Mouse (Mus musculus) adrenal gland, adult 2 months (tissue): ENCODE measurements around the gene Prr22. TPM values are rescaled to one million over a fixed set of nuclear protein-coding genes. Genes with fewer than 3 reads are reported as not detected.

Experiments
- DNase-seq: peaks from one replicate; pipeline ENCODE4 v3.0.0; 2021
- polyA plus RNA-seq: library from polyadenylated mRNA; depleted of rRNA; stranded (reverse); fragments of >200 nt; gene quantifications from 2 replicates; pipeline ENCODE4 v1.2.3, GENCODE M21; 2012
- total RNA-seq, 2 experiments: library from RNA; stranded (reverse); gene quantifications; 2 replicates each; pipeline ENCODE4 v1.2.3; 2021

Gene Prr22
- total and polyA plus RNA-seq, 3 experiments, result 0.43 to 4.7 (median 0.73) TPM

DNA sequence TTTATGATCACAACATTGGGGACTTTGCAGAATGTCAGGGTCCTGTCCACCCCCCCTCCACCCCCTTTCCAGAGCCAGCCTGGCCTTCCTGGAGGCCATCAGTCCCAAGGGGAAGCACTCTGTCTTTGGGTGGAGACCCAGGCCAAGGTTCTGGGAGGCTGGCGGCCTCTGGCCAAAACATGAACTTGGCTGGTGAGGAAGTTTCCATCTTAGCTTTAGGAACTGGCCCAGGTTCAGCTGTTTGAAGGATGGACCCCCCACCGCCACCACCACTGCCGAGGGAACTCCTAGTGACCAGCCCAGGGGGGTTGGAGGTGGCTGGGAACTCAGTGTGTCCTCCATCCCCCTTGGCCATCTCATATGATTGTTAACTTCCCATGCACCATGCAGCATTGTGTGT lies 9.0 kb upstream of the Prr22 start:
- DNase-seq, result no peak

DNA sequence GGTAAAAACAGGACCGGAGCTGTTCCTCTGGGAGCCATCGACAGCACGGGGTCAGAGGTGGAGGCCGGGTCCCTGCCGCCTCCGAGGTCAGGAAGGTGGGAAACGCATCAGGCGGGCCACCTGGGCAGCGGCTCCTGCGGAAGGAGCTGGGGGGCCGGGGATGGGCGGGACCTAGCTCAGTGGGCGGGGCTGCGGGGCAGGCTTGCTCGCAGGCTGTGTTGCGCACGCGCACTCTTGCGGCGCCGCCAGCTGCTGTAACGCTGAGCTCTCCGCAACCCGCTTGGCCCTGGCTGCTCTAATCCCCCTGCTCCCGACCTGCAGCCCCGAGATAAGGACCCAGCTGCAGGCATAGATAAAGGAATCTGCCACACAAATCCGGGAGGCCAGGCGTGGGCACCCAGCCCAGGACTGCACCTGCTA lies 8.0 kb upstream of the Prr22 start:
- DNase-seq, result peak; percentile 92

DNA sequence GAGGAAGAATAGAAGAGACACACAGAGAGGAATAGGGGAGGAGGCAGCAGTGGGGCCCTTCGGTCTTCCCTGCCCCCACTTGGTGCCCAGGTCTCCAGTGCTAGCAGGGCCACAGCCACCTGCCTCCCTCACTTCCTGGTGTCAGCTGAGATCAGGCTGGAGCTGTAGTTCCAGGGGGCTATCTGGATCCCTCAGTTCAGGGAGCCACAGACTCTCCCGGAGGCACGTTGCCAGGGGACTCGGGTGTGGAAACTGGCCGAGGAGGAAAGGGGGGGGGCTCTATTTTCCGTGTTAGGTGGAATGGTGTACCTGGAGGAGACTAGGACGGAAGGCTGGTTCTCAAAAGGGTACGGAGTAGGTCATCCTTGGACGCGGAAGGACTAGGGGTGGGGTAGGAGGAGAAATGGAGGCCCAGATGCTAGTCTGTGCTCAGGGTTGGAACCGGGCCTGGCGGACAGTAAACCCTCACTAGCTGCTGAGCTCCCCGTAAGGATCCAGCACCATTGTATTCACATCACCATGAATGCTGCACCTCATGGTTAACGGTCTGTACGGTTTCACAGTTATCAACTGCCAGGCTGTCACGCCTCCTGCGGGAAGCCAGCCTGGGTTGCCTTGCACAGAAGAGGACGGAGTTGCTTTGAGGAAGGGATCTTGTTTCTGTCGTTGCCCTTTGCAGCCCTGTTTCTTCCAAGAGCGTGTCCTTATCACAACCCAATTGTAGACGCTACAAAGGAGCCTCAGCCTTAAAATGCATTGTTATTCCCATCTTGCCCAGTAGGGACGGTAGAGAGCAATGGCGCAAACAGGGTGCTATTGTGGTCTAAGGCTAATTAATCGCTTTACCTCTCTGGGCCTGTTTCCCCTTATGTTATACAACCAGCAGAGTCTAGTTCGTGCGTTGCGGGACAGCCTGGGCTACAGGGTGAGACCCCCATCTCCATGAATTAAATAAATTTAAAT lies 7.0 kb upstream of the Prr22 start:
- peak; percentile 72 for DNase-seq

DNA sequence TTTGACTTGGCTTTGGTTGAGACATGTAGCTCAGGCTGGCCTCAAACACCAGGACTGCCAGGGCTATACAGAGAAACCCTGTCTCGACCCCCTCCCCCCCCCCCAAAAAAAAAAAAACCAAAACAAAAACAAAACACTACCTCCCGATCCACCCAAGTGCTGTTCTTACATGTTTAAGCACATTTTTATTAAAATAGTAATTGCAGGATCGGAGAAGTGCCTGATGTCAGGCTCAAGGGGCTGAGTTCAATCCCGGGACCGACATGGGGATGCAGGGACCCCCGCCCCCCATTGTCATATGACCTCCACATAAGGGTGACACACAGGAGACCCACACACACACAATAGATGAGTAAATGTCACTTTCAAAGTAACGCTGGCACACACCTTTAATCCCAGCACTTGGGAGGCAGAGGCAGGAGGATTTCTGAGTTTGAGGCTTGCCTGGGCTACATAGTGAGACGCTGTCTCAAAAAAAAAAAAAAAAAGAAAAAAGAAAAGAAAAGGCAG lies 6.3 kb upstream of the Prr22 start:
- no peak for DNase-seq

DNA sequence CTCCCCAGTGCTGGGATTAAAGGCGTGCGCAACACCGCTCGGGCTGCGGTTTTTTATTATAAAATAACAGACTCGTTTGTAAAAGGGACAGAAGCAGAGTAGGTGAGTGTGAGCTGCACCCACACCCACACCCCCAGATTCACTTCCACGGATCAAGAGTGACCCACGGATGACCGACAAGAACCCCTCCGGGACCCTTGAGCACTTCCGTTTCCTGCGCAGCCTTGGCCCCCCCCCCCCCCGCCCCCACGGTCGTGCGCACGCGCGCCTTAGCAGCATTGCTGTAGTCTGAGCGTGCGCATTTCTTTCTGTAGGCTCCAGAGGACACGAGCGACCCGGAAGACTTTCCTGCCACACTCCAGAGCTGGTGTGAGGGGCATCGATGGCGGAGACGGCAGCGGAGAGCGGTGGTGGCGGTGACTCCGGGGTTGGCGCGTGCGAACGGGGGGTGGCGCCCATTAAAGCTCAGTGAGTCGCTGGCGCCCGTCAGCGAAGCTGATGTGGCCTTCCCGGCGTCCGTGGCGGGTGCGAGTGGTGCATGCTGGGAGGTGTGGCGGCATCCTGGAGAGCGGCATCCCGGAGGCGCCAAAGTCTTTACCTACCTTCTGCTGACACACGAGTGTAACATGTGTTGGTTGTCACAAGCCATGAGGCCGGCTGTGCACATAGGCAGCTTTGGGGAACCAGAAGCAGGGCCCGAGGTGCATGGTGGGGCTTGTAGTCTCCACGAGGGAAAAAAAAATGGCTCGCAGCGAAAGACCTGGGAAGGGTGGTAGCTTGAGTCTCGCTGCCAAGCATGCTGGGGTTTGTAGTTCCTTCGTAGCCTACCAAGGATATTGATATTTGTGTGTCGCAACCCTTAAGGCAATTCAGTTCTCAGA lies 5.3 kb upstream of the Prr22 start, which contains the start of gene Dus3l:
Dus3l (plus strand) TSS at position 284 of the 881 bp plus-strand sequence.
- DNase-seq, result peak; percentile 92

DNA sequence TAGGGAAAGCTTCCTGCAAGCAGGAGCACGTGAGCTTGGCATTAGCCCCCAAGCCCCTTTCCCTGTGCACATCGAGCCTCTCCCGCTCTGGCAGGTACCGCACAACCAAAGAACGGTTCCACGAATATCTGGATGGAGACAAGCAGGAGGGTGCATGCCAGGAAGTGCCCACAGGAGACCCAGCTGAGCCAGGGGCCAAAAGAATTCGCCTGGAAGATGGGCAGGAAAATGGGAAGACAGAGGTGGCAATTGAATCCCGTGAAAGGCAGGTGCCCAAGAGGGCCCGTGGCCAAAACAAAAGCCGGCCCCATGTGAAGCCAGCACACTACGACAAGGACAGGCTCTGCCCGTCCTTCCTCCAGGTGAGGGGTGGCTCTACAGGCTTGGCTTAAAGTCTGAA lies 4.6 kb upstream of the Prr22 start:
- DNase-seq, result no peak

DNA sequence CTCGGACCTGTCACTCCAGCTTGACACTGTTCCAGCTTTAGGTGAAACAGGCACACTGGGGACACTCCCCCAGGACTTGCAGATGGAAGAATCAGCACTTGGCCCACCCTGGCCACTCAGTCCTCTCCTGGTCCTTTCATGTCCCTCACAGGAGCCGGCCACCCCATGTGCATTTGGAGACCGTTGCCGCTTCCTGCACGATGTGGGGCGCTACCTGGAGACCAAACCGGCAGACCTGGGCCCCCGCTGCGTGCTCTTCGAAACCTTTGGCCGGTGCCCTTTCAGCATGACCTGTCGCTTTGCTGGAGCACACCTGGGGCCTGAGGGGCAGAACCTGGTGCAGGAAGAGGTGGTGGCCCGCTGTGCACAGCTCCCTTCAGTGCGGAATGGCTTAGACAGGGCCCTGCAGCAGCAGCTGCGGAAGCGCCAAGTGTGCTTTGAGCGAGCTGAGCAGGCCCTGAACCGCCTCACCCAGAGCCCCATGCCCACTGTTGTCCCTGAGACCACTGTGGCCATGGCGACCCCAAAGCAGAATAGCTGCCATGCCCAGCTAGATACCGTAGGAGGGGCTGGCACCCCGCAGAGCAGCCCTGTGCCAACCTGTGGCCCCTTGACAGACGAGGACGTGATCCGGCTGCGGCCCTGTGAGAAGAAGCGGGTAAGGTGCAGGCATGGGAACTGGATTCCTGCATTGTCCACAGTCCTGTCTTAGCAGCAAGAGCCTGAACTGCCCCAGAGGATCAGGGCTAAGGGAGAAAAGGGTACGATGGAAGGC lies 3.2 kb upstream of the Prr22 start:
- no peak for DNase-seq

DNA sequence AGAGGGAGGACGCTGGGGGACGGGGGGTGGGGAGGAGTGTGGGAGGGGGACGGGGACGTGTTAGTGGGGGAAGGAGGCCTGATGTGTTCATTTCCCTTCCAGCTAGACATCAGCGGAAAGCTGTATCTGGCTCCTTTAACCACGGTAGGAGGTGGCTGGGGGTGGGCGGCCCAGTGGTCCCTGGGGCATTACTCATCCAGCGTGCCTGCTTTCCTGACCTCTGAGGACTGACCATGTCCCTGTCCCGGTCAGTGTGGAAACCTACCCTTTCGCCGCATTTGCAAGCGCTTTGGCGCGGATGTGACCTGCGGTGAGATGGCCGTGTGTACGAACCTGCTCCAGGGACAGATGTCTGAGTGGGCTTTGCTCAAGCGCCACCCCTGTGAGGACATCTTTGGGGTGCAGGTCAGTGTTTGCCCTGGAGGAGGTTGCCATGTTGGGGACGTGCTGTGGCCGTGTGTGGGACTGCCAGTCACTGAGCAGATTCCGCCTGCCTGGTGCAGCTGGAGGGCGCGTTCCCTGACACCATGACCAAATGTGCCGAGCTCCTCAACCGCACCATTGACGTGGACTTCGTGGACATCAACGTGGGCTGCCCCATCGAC lies 2.4 kb upstream of the Prr22 start:
- no peak for DNase-seq

DNA sequence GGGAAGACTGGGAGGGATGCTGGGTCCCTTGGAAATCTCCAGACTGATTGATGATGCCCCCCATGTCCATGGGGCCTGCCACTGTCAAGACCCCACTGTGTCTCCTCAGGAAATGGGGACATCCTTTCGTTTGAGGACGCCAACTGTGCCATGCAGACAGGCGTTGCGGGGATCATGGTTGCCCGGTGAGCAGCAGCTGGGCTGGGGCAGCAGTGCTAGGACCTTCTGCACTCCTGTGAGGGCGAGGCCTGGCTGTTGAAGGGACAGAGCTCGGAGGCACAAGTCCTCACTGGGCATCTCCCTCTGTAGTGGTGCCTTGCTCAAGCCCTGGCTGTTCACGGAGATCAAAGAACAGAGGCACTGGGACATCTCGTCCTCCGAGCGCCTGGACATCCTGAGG lies 1.1 kb upstream of the Prr22 start:
- DNase-seq, result no peak

DNA sequence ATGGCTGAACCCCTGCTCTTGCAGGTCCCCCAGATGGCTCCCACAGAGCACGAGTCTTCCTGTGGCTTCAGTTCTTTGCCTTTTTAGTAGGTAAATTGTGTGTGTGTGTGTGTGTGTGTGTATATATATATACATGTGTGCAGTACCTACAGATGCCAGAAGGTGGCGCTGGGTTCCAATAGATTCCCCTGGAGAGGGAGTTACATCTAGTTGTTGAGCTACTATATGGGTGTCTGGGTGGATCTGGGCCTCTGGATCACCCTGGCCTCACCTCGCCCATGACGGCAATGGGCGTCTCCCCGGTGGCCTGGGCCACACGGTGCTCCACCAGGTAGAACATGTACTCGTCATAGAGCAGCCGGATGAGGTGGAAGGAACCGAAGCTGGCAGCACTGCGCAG lies 7.5 kb downstream of the Prr22 start:
- DNase-seq, result no peak

DNA sequence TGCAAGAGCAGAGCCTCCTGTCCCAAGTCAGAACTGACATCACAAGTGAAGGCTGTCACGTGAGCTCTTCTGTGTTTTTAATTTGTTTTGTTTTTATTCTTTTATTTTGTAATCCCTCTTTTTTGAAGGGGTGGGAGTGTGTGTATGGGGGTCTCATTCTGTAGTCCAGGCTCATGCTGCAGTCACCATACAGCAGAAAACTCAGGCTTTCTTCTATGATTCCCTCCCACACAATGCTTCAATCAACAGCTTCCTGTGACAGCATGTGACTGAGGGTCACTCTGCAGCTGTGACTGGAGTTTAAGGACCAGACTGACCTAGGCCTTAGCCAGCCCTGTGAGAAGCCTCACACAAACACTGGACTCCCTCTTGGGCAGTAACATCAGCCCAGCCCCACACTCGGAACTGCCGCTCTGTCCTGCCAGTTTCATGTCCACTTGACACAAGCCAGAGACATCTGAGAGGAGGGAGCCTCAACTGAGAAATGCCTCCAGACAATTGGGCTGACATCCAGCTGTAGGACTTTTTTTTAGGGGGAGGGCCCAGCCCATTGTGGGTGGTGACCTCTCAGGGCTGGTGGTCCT lies 8.8 kb downstream of the Prr22 start:
- no peak for DNase-seq

DNA sequence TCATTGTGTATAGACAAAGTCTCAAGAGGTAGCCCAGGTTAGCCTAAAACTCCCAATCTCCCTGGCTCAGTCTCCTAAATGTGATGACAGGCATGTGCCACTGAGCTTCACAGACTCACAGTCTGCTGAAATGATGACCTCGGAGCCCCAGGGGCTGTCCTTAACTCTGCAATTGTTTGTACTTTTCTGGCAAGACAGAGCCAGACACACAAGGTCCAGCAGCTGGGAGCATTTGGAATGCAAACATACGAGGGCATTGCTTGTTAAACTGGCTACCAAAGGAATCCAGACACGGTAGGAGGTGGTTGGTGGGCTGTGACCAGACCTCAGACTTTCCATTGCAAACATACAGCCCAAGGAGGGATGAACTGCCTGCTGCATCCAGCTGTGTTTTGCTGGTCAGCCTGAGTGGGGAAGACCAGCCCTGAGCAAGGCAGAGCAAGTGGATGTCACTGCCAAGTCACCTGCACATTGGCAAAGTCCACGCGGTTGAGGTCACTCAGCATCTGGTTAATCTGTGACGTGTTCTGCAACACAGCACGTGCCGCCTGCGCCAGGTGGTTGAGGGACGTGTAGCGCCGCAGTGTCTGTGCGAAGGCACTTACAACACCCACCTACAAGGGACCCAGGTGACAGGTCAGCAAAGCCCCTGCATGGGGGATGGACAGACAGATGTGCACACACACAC lies 10.4 kb downstream of the Prr22 start:
- DNase-seq, result no peak

DNA sequence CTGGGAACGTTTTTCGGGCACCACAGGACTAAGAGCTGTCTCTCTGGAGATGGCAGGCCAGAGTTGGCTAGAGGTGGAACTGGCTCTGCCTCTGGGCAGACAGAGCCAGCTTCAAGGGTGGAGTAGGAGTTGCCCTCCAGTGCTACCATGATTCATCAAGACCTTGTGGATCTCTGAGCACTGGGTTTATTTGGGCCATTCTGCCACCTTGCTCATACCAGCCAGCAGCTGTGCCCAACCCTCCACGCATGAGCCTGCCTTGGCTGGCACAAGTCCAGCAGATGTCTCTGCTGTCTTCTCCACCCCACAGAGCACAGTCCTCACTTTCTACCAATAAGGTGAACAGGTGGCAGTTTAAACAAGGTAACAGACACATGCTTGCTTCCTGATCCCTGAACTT lies 18.8 kb downstream of the Prr22 start:
- DNase-seq, result peak; percentile 82

DNA sequence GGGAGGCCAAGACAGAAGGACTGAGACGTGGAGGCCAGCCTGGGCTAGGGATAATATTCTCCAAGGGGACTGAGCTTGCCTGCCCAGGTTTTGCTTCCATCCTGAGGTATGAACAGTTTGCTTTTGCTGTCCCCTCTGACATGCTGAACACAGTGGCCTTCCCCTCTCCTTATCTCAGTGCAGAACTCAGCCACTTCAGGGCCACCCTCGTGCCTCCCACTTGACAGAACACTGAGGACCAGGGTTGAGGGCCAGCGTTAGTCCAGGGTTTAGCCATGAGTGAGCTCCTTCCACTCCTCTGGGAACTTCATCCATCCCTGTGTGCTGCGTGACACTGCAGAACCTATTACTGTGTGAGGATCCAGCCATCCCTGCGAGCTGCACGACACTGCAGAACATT lies 19.2 kb downstream of the Prr22 start:
- DNase-seq, result no peak

DNA sequence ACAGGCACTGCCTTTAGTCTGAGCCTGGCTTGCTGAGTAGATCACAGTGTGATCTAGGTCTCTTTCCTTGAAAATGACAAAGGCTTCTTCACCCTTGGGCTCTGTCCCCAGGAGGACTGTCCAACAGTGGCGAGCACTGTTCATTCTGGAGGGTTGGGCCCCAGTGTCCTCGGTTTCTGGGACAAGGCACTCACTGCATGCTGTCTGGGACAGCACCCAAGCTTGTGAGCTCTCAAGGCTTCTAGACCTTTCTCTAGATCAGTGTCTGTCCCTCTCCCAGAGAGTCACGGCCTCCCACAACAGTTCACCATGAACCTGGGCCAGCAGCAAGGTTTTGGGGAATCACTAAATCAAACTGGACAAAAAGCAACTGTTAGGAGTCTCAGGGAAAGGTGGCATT lies 22.5 kb downstream of the Prr22 start:
- DNase-seq, result peak; percentile 48

DNA sequence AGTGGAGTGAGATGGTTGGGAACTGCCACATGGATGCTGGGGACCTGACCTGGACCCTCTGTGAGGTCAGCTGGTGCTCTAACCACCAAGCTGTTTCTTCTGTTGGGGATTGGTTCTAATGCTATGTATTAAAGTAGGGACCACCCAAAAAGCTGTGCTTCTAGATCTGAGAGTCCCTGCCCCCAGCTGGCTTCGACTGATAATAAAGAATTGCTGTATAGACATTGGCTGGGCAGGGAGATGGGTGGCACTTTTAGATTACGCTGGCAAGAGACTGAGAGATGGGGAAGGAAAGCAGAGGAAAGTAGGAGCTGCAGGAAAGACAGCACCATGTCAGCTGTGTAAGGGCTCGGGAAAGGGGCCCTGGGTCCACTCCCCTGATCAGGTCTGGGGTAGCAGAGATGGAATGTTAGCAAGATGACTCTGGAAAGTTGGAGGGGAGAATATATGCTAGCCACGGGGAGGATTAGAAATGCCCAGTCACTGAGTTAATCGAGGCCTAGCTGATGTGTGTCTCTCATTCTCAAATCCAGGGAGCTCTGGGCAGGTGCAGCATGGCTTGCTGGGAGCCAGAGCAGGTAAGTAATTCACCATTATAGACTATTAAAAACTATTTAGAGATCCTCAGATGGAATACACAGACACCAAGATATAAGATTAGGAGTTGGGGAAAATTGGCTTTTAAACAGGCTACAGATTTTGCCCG lies 23.7 kb downstream of the Prr22 start:
- no peak for DNase-seq

DNA sequence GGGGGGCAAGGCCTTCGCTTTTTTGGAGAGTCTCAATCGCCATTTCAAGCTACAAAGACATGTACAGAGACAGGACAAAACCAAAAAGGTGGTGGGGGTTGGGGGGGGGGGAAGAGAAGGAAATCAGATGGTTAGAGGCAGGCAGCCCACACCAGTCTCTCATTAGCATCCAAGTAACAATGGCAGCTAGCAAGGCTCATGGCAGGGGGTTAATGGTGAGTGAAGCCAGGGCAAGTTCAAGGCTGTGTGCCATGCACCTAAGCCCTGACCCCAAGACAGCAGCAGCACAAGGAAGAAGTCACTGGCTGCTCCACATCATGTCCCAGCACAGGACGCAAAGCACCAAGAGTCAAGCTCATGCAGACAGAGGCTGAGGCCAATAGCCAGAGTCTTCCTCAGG lies 29.2 kb downstream of the Prr22 start:
- DNase-seq, result no peak

DNA sequence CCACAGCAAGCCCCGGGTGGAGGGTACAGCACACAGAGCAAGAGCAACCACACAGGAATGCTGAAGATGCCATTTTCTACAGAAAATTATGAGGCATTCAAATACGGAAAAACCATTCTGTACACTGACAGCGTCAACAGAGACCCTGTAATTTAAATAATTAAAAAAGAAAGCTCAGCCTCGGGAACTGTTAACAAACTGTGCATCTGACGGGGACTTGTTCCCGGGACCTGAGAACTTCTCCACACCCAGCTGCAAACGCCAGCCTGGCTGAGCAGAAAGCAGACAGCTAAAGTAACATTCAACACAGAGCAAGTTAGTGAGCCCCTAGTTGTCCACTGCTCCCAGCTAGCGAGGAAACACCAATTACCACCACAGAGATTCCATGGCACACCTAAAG lies 32.0 kb downstream of the Prr22 start:
- no peak for DNase-seq

DNA sequence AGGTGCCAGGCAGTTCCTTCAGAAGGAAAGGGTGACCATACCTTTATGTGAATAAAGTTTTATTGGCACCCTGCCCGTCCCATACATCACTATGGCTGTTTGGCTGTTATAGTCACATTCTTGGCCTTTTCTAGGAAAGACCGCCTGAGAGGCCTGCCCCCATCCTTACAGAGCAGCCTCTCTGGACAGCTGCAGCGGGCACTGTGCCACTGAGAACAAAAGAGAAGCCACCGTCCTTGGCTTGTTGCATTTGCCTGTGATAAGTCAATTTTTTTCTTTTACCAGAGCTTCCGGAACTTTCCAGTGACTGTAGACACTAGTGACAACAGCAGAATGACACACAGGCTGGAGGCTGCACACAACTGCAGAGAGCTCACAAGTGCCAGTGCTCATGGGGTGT lies 34.9 kb downstream of the Prr22 start:
- DNase-seq, result peak; percentile 81

DNA sequence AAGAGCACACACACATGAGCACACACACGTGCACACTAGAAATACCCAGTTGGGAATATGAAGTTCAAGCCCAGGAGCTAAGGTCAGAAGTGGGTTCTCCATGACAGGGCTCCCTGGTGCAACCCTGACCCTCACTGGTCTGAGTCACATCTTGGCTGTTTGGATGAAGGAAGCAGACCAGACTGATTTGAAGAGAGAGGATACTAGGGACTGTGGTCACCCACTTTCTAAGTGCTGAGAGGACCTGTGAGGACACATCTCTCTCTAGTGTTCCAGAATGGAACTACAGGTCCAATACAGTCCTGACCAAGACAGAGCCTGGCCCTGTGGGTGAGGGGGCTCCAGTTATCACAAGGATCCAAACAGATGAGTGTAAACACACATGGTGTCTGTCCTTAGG lies 35.7 kb downstream of the Prr22 start:
- peak; percentile 70 for DNase-seq
